Mouse (Mus musculus) heart, embryonic 15.5 days (tissue): ENCODE results near the gene Mpdu1. TPM values are rescaled to one million over a fixed set of nuclear protein-coding genes. Genes with fewer than 3 reads are reported as not detected.

Experiments used
- ATAC-seq: fragments of 200-750 bp; cut with Nextera tagmentation; replicated peaks from 2 replicates; pipeline ENCODE4 v1.8.0; 2017; ENCODE audit warnings: low read depth, moderate TSS enrichment; ENCODE audit not compliant: insufficient number of reproducible peaks, insufficient read depth, low FRiP score
- H3K27ac ChIP-seq: fragments of 300-500 bp; sonication (generic); 2 replicates; pipeline ENCODE4 v1.5.1; 2015; ENCODE audit warnings: mild to moderate bottlenecking, inconsistent platforms
- H3K27me3 ChIP-seq: fragments of 300-500 bp; sonication (generic); 2 replicates; pipeline ENCODE4 v1.6.1; 2015; ENCODE audit warnings: inconsistent platforms
- H3K36me3 ChIP-seq: fragments of 300-500 bp; sonication (generic); 2 replicates; pipeline ENCODE4 v1.6.1; 2015; ENCODE audit warnings: mild to moderate bottlenecking, inconsistent platforms
- H3K4me1 ChIP-seq: fragments of 300-500 bp; sonication (generic); replicated peaks from 2 replicates; pipeline ENCODE4 v1.6.1; 2015; ENCODE audit warnings: inconsistent platforms
- H3K4me2 ChIP-seq: fragments of 300-500 bp; sonication (generic); 2 replicates; pipeline ENCODE4 v1.6.1; 2015; ENCODE audit warnings: inconsistent platforms, mild to moderate bottlenecking, moderate library complexity
- H3K4me3 ChIP-seq: fragments of 300-500 bp; sonication (generic); 2 replicates; pipeline ENCODE4 v1.5.1; 2015; ENCODE audit warnings: mild to moderate bottlenecking, inconsistent platforms
- H3K9ac ChIP-seq: fragments of 300-500 bp; sonication (generic); 2 replicates; pipeline ENCODE4 v1.6.1; 2015; ENCODE audit warnings: mild to moderate bottlenecking, inconsistent platforms
- H3K9me3 ChIP-seq: fragments of 300-500 bp; sonication (generic); replicated peaks from 2 replicates; pipeline ENCODE4 v1.6.1; 2016; ENCODE audit warnings: inconsistent platforms
- WGBS: fragments of 180-500 bp; shearing (Covaris S2); methylation state at CpG from one replicate; pipeline ENCODE4 v1.1.7; 2015; ENCODE audit warnings: mixed read lengths; 5-methylcytosine and 5-hydroxymethylcytosine counted together
- polyA plus RNA-seq: library from polyadenylated mRNA; unstranded; fragments of >200 nt; fragmentation: Nextera tagmentation; extraction: Ambion mirVana; gene quantifications from 2 replicates; pipeline ENCODE4 v1.2.1, GENCODE M21; 2015

Gene Mpdu1
- 38.8 and 48.1 TPM in 2 replicates for polyA plus RNA-seq

DNA sequence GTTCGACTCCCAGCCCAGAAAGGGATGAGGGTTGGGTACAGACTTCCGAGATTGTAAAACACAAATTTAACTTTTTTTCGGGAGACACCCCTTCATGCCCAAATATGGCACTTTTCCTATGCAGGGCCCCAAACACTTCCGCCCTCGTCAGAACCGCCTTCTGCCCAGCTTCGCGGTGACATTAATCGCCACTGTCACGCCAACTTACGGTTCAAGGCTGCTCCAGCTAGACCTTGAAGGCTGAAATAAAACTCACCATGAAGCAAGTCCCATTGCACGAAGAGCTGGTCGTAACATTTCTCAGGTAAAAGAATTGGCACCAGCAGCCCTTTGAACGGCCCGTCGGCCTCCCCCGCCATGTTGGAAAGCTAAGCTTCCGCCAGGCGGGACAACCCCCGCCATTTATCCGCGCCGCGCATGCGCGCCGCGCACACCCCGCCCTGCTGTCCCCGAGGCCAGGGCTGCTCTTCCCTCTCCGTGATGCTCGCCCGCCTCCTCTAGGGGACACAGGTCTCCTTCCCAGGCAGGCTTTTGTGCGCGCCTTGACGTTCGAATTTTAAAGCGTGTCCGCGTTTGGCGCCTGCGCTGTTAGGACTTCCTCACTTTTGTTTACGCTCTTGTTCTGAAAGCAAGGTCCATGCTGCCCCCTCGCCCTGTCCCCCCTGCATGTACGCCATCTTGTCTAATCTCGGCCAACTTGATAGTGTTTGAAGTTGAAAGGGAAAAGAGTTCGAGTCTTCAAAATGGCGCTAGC is at the start of gene Mpdu1:
TSS of gene Mpdu1 (minus strand) at position 430 of the 754 bp plus-strand sequence.
- H3K27me3 ChIP-seq: no peaks in the 10 kb centered on the region
- H3K4me1 ChIP-seq: peaks cover 20% of the 10 kb centered on the region
- H3K27ac ChIP-seq: peak within 1 kb of the TSS; percentile 95
- peak within 1 kb of the TSS; percentile 57 for H3K9ac ChIP-seq
- peak within 1 kb of the TSS; percentile 70 for H3K4me2 ChIP-seq
- WGBS: under 1% methylated on average over 48 of the region's 48 CpGs
- H3K4me3 ChIP-seq: peak within 1 kb of the TSS; percentile 62
- H3K9me3 ChIP-seq: no peaks in the 10 kb centered on the region
- peaks cover 58% of the 10 kb centered on the region for H3K36me3 ChIP-seq
- ATAC-seq: peak; percentile 95

DNA sequence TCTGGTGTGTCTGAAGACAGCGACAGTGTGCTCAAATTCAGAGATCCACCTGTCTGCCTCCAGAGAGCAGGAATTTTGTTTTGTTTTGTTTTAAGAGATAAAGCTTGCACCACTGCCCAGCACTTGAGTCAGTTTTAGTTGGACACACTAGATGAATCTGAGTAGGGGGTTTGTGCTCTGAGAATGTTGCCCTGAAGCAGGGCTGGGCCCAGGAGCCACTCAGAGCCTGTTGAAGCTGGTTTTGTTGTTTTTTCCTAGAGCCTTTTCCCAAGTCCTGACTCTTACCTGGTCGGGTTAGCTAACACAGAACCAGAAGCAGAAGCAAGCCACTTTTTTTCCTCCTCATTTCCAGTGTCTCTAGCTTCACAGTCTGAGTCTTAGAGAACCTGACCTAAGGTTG is 48.6 kb upstream of the Mpdu1 start:
- H3K9me3 ChIP-seq: no peaks in the 10 kb centered on the region
- H3K4me2 ChIP-seq: no peak overlapping the region
- no peak overlapping the region for H3K4me3 ChIP-seq
- no peak overlapping the region for H3K9ac ChIP-seq
- H3K4me1 ChIP-seq: peaks cover 8% of the 10 kb centered on the region
- no peak overlapping the region for H3K27ac ChIP-seq
- WGBS: 65% methylated on average over 2 of the region's 2 CpGs
- H3K36me3 ChIP-seq: no peaks in the 10 kb centered on the region
- ATAC-seq: no peak
- no peaks in the 10 kb centered on the region for H3K27me3 ChIP-seq

DNA sequence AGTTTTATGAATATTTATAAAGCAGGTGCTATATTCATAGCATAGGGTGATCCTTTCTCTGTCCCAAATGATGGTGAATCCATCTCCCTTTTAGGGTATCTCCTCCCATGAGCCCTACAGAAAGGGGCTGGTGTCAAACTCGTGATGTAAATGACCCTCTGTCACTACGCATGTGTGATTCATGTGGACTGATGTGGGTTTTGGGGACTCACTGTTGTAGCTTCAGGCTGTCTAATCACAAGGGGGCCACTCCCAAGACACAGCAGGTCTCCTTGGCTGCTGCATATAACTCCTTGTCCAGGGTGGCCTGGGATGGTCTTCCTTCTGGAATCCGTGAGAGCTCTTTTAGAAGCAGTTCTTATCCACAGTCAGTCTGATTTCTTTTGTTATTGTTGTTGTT is 48.0 kb upstream of the Mpdu1 start:
- Histone ChIP-seq H3K36me3 (no peaks in the 10 kb centered on the region), H3K27me3 (no peaks in the 10 kb centered on the region), H3K4me2 (no peak overlapping the region), H3K4me1 (peaks cover 4% of the 10 kb centered on the region; the same call in 1 of the 2 replicates), H3K27ac (no peak overlapping the region), H3K4me3 (no peak overlapping the region), H3K9me3 (no peaks in the 10 kb centered on the region), H3K9ac (no peak overlapping the region)
- no peak for ATAC-seq
- WGBS: 87% methylated on average over 3 of the region's 3 CpGs

DNA sequence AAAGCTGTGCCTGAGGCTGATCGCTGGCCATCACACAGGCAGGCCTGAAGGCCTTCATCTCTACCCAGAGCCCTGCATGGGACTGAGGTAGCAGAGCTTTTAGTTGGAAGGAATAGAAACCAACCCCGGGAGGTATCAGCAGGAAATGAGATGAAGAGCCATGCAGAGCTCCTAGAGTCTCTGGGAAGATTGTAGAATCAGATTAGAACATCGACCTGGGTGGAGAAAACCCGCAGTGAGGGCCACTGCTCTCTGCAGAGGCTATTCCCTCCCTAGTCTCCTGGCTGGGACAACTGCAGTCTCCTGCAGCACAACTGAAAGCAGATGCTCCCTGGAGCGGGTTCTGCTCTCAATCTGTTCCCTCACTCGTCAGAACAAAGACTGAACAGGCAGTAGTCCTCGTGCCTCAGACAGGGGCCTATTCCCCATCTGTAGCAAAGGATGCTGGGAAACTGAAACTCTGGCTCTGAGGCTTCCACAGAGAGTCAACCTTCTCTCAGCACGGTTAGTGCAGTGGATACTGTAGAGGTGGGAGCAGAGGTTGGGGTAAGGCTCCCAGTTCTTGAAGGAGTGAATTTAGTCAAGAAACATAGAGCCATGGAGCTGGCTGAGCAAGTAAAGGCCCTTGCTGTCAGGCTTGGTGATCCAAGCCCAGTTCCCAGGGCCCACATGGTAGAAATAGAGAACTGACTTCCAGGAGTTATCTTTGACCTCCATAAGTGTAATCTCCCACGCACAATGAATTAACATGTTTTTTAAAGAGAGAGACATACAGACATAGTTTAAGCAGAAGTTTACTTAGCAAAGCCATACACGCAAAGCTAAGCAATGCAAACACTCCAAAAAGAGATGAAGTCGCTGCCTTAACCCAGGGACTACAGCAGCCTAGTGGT is 47.4 kb upstream of the Mpdu1 start:
- WGBS: 44% methylated on average over 11 of the region's 11 CpGs
- Histone ChIP-seq H3K27ac (no peak overlapping the region), H3K4me3 (no peak overlapping the region), H3K36me3 (no peaks in the 10 kb centered on the region), H3K9me3 (no peaks in the 10 kb centered on the region), H3K9ac (no peak overlapping the region), H3K4me2 (no peak overlapping the region), H3K4me1 (0 out of 2 replicates have a peak, but pooled peaks cover 4% of the 10 kb centered on the region), H3K27me3 (no peaks in the 10 kb centered on the region)
- ATAC-seq: no peak

DNA sequence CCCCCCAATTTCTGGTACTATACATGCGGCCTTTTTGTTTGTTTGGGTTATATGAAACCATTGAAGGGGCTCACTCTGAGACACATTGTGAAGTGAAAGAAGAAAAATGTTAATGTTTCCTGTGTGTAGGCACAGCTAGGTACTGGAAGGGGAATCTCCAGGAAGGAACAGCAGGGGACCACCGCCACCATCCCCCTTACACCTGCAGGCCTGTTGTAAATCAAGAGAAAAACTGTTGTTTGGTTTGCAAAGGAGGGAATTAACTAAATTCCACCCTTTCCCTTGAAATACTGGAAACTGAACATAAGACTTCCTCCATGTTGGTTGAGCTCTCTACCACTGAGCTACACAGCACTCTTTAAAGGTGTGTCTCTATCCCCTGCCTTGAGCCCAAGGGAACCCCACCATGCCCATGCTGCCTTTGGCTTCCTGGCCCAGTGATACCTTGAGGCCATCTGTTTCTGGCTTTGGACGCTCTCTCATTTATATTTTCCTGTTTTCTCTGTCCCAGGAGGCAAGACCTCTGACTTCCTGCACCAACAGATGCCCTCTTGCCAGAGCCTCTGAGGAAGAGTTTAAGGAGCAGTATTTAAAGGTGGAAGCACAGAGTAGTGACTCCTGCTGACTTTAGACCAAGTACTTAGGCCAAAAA is 46.3 kb upstream of the Mpdu1 start:
- no peak overlapping the region for H3K9ac ChIP-seq
- H3K36me3 ChIP-seq: no peaks in the 10 kb centered on the region
- no peak overlapping the region for H3K4me2 ChIP-seq
- no peak for ATAC-seq
- H3K27me3 ChIP-seq: no peaks in the 10 kb centered on the region
- 78% methylated on average over 3 of the region's 3 CpGs for WGBS
- H3K4me3 ChIP-seq: no peak overlapping the region
- H3K27ac ChIP-seq: no peak overlapping the region
- H3K9me3 ChIP-seq: no peaks in the 10 kb centered on the region
- 0 out of 2 replicates have a peak, but pooled peaks cover 4% of the 10 kb centered on the region for H3K4me1 ChIP-seq

DNA sequence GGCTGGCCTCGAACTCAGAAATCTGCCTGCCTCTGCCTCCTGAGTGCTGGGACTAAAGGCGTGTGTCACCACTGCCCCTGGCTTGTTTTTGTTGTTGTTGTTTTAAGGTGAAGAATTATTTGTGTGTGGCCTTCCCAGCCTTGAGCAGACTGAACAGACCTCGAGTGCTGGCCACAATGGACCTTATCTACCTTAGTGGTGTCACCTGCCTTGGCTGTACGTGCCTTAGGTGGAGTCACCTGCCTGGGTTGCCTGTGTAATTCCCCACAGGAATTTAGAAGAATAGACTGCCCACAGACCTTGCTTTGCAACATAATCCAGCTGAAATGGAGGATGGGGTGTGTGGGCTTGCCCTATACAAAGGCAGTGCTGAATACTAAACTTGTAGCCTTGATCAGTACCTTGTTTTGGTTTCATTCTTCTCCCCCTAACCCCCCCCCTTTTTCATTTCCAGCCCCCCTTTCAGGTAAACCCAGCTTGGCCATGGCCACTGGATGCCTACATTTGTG is 45.5 kb upstream of the Mpdu1 start:
- Histone ChIP-seq H3K27ac (no peak overlapping the region), H3K9ac (no peak overlapping the region), H3K36me3 (no peaks in the 10 kb centered on the region), H3K9me3 (no peaks in the 10 kb centered on the region), H3K4me3 (no peak overlapping the region), H3K4me2 (no peak overlapping the region), H3K27me3 (no peaks in the 10 kb centered on the region), H3K4me1 (0 out of 2 replicates have a peak, but pooled peaks cover 4% of the 10 kb centered on the region)
- 82% methylated on average over 4 of the region's 4 CpGs for WGBS
- no peak for ATAC-seq

DNA sequence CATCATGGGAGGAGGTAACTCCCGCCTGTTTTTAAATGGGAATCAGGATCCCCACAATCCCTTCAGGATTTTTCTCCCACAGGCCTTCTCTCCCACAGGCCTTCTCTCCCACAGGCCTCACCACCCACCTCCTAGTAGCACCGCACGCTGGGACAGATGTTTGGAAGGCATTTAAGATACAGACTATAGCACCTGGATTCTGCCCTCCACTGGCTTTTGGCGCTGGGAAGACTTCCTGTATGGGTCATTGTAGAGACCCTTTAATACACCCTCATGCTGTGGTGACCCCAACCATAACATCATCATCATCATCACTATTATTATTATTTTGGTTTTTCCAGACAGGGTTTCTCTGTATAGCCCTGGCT is 45.0 kb upstream of the Mpdu1 start:
- 92% methylated on average over 4 of the region's 4 CpGs for WGBS
- ATAC-seq: no peak

DNA sequence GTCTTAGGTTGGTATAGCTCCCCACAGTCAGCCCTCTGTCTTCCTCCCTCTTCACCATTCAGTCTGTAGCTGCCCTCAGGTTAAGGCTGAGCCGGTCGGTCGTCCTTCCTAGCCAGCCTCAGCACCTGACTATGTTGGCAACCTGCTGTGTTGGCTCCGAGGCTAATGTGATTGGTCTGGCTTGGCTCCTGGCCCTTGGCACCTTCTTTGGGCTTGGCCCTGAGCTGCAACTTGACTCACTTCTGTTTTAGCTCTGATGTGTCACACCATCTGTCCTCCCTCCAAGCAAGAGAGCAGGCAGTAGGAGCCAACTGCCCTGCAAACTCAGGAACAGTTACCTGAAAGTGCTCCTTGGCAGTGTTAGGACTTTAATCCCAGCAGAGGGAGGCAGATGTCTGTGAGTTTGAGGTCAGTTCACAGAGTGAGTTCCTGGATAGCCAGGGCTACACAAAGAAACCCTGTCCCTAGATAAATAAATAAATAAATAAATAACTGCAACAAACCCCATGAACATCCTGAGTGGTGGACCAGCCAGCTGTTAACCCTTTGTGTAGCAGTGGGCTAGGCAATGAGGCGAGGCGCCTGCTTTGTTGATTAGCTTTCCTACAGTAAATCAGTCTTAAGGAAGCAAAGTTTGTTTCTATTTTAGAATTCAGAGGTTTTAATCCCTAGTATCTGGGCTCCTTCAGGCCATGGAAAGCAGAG is 44.5 kb upstream of the Mpdu1 start:
- Histone ChIP-seq H3K36me3 (no peaks in the 10 kb centered on the region), H3K9ac (no peak overlapping the region), H3K9me3 (no peaks in the 10 kb centered on the region), H3K27ac (no peak overlapping the region), H3K4me3 (no peak overlapping the region), H3K27me3 (no peaks in the 10 kb centered on the region), H3K4me1 (0 out of 2 replicates have a peak, but pooled peaks cover 4% of the 10 kb centered on the region), H3K4me2 (no peak overlapping the region)
- WGBS: 46% methylated on average over 6 of the region's 6 CpGs
- ATAC-seq: no peak

More for the DNA sequence above, 45.0 kb upstream of the Mpdu1 start:
- 0 out of 2 replicates have a peak, but pooled peaks cover 4% of the 10 kb centered on the region for H3K4me1 ChIP-seq
- H3K9me3 ChIP-seq: no peaks in the 10 kb centered on the region
- no peaks in the 10 kb centered on the region for H3K27me3 ChIP-seq
- H3K27ac ChIP-seq: no peak overlapping the region
- no peak overlapping the region for H3K4me2 ChIP-seq
- no peak overlapping the region for H3K4me3 ChIP-seq
- H3K36me3 ChIP-seq: no peaks in the 10 kb centered on the region
- no peak overlapping the region for H3K9ac ChIP-seq

DNA sequence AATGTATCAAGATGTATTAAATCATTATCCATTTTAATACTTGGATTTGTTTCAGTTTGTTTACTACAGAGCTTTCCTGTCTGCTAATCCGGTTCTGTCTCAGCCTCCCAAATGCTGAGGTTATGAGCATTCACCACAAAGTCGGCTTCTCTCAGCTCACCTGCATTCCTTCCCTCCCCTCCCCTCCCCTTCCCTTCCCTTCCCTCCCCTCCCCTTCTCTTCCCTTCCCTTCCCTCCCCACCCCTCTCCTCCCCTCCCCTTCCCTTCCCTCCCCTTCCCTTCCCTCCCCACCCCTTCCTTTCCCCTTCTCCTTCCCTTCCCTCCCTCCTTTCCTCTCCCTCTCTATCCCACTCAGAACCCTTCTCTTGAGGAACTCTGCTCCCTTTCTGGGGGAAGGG is 42.2 kb upstream of the Mpdu1 start:
- no peak for ATAC-seq
- WGBS: 43% methylated on average over 2 of the region's 2 CpGs
- Histone ChIP-seq H3K9ac (no peak overlapping the region), H3K9me3 (no peaks in the 10 kb centered on the region), H3K36me3 (no peaks in the 10 kb centered on the region), H3K27me3 (no peaks in the 10 kb centered on the region), H3K27ac (no peak overlapping the region), H3K4me2 (no peak overlapping the region), H3K4me3 (no peak overlapping the region), H3K4me1 (peaks cover 7% of the 10 kb centered on the region)

DNA sequence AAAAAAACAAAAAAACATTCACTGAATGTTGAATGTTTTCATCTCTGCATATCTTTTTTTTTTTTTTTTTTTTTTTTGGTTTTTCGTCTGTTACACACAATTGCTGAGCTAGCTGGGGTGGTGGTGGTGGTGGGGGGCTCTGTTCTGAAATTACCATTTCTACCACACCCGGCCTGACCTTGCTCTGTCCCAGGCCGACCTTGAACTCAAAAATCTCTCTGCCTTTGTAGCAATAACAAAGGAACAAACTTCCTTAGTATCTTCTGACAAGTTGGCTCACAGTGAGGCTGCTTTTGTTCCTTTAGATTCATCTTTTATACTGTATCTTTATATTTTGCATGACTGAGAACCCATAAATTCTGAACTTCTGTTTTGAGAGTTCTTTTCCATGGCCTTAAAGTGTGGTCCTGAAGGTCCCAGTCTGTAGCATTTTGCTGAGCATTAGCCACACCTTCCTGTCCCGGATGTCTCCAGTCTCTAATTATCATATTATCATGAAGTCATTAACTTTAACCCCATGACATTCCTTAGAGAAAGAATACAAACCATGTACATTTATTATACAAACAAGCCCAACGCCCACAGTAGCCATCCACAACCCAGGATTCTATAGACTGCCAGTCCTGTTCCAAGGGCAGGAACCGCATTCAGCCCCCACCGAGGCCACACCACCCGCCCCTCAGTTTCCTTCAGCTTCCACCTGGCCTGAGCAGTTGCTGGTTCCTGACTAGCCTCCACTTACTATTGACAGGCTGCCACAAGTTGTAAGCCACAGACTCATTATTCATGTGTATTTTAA is 41.6 kb upstream of the Mpdu1 start:
- Histone ChIP-seq H3K9ac (no peak overlapping the region), H3K4me1 (peaks cover 10% of the 10 kb centered on the region), H3K36me3 (no peaks in the 10 kb centered on the region), H3K9me3 (no peaks in the 10 kb centered on the region), H3K4me3 (no peak overlapping the region), H3K27ac (no peak overlapping the region), H3K27me3 (no peaks in the 10 kb centered on the region), H3K4me2 (no peak overlapping the region)
- no peak for ATAC-seq
- WGBS: 61% methylated on average over 8 of the region's 8 CpGs
